Mouse (Mus musculus): Measurements from ENCODE around the gene Shisa8. TPM values are rescaled to one million over a fixed set of nuclear protein-coding genes. Genes with fewer than 3 reads are reported as not detected.

Shisa8 gene
- total RNA-seq, 2 experiments from 2014 or later, result not detected

DNA sequence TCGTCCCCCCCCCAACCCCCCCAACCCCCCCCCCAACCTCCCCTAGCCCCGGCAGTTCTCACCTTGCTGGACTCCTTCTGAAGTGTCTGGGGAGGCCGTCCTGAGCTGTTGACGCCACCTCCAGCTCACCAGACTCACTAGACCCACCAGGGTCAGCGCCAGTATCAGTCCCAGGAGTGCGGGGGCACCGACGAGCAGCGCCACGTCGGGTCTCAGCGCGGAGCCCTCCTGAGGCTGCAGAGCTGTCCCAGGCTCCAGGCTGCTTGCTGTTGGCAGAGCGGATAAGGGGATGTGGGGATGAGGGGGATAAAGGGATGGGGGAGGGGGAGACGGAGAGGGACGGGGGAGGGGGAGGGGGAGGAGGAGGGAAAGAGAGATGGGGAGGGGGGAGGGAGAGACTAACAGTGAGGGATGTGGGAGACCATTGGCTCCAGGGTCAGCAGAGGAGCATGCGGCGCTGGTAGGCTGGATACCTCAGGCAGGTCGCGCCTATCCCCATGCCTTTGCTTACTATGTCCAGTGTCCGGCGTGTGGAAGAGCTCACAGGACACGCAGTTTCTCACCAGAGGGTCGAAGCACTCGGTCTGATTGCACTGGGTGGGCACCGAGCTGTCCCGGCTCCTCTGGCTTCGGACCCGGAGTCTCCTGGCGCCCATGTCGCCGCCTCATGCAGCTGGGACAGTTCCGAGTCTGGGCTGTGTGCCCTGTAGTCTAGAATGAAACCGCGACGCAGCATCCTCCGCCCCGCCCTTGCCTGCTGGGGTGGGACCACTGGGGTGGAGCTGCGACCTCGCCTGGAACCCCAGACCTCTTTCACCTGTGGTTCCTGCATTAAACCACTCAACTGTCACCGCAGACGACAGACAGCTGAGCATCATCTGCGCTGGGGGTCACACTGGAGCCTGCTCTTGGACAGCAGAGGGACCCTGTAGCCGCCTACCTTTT is 11.3 kb upstream of the Shisa8 start, which contains the start of gene Tnfrsf13c:
Gene Tnfrsf13c, minus strand, starts transcription at position 713 of the 945 bp plus-strand sequence.
- ATAC-seq (replicated peaks; ENCODE audit: poor library complexity, severe bottlenecking), result peak; percentile 70

DNA sequence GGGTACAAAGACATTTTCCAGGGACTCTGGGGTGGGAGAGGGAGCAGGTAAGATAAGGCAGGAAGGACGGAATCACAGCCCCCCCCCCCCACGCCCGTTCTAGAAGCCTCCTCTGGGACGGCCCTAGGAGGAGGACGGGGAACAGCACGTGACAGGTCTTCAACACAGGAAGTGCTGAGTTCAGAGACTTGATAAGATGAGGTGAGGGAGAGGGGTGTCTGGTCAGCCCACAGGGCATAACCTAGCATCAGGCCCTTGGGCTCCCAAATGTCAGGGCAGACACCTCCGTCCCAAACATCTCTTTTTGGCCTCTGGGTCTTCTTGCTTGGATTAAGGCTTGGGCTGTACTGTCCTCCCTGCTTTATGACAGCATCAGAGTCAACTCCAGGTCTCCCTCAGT is 10.6 kb upstream of the Shisa8 start:
- no peak for ATAC-seq (replicated peaks; ENCODE audit: poor library complexity, severe bottlenecking)

DNA sequence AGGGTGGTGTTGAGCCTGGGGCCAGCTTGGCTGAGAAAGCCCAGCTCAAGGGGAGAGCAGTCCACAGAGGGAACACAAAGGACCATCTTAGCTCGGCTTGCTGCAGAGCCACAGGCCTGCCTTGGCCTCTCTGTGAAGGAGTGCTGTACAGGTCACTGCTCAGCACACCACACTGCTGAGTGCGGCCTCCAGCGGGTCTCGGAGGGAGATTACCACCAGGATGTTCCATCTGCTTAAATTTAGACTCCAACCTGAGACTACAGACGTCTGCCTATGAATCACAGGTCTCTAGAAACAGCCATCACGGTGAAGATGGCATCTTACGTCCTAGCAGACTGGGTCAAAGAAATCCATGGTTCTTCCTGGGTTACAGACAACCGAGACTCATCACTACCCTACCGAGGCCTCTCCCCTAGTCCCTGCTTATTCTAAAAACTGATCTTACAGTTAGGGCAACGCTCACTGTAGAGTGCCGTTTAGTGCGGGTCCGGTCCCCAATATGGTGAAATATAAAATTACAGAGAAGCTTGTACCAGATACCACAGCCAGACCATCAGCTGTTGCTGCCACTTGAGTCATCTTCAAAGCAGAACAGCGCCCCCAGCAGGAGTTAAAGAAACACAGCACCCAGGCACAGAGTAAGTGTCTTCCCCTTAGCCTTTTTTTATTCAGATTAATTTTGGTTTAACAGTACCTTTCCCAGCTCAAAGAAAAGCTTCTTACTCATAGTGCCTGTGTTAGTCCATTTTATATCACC is 8.7 kb upstream of the Shisa8 start:
- no peak for ATAC-seq (replicated peaks; ENCODE audit: poor library complexity, severe bottlenecking)

DNA sequence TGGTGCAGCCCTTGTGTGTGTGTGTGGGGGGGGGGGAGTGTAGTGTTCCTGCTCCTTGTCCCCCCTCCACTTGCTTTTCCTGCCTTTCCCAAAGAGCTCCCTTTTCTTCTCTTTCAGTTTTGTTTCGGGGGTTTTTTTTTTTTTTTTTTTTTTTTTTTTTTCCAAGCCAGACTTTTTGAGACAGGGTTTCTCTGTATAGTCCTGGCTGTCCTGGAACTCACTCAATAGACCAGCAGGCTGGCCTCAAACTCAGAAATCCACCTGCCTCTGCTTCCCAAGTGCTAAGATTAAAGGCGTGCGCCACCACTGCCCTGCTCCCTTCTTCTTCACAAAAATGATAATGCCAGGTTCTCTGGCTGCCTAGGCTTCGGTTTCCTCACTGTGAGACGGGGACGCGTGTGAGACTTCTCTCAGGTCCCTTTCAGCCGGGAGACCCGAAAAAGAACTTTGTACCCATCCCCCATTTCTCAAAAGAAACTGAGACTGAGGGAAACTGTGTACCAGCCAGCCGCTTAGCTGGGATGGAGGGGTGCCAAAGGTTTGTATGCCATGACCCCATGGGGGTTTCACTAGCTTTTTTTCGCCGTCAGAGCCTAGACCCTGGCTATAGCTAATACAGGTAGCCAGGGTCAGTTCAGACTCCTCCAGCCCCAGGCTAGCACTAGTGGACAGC is 7.5 kb upstream of the Shisa8 start:
- no peak for ATAC-seq (replicated peaks; ENCODE audit: poor library complexity, severe bottlenecking)

DNA sequence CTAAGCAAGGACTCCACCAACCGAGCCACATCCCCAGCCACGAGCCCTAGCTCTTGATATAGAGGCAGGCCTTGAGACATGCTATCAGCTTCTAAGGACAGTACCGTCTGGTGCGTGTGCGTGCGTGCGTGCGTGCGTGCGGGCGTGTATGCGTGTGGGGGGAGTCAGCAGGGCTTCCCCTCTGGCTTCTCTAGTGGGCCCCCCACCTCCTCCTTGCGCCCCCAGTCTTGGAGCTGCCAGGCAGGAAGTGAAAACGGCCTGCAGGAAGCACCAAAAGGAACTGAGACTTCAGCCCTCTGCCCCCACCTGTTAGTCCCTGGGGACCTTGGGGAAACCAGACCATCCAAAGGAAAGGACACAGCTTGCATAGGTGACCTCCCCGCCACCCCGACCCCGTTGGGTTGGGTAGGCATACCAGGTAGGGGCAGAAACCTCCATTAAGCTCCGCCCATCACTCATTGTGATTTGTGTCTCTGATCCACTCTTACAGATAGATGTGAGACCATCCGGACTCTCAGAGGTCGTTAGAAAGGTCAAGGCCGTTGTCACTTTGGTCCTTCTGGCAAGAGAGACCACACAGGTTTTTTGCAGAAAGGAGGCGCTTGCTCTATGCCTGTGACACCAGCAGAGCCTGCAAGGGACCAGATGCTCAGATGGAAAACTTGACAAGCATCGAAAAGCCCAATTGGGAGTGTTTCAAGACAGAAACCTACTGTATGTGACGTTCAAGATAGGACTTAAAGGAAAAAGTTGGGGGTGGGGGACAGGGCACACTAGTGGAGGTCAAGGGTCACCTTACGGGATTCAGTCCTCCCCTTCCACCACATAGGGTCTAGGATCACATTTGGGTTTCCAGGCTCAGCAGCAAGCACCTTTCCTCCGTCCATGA is 6.4 kb upstream of the Shisa8 start:
- ATAC-seq (replicated peaks; ENCODE audit: poor library complexity, severe bottlenecking), result peak; percentile 86

DNA sequence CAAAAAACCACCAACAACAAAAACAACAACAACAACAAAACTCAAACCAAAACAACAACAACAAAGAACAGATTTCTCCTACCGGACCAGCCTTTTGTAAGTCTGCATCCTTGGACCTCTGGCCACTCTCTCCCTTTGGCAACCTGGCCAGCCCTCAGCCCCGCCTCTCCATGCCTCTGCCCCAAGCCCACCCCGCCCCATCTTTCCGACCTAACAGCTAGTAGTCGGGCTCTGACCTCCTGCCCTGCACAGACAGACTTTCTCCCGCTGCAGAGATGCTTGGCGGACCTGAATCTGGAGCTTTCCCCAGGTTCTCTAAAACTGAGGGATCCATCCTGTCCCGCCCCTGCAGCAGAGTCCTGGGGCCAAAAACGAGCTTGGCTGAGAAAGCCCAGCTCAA is 5.4 kb upstream of the Shisa8 start:
- ATAC-seq (replicated peaks; ENCODE audit: poor library complexity, severe bottlenecking), result no peak

DNA sequence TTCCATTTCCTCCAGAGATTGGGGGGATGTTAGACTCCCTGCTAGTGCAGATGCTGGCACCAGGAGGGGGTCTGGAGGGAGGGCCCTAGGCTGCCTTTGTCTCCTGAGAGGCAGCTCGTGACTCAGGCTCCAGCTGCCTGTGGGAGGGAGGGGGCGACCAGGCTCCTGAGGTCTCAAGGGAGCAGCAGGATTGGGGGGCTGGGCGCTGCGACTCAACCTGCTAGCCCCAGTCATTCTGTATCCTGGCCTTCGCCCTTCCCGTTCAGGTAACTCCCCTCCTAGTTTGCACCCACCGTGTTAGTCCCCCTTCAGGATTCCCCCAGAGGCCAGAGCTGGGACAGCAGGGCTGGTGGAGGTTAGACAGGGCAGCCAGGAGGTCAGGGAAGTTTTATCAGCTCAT is 4.4 kb upstream of the Shisa8 start:
- ATAC-seq (replicated peaks; ENCODE audit: poor library complexity, severe bottlenecking), result no peak

DNA sequence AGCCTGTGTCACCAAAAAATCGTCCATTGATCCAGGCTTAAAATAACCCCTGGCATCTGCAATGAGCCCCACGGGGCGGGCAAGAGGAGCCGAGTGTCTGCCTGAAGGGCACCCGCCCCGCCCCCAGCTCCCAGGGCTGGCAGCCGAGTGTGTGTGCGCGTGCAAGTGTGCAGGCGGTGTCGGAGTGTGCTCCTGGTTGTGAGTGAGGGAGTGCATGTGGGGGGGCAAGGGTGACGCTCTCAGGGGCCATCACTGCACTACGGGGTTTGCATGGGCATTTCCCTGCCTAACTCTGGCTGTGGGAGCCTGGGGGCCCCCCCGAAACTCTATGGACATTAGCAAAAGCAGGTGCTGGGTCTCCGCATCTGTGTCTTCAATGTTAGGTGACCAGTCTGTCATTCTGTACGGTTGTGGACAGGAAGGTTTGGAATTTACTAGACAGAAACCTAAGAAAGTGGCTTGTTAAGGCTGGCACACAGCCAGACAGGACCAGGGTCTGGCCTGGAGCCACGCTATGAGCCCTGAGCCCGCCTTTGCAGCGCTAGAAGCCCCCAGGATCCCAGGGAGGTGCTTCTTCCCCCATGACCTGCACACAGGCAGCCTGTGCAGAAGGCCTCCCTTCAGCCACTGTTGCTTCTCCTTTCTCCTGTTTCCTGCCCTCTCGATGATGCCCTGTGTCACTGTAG is 3.7 kb upstream of the Shisa8 start:
- no peak for ATAC-seq (replicated peaks; ENCODE audit: poor library complexity, severe bottlenecking)

DNA sequence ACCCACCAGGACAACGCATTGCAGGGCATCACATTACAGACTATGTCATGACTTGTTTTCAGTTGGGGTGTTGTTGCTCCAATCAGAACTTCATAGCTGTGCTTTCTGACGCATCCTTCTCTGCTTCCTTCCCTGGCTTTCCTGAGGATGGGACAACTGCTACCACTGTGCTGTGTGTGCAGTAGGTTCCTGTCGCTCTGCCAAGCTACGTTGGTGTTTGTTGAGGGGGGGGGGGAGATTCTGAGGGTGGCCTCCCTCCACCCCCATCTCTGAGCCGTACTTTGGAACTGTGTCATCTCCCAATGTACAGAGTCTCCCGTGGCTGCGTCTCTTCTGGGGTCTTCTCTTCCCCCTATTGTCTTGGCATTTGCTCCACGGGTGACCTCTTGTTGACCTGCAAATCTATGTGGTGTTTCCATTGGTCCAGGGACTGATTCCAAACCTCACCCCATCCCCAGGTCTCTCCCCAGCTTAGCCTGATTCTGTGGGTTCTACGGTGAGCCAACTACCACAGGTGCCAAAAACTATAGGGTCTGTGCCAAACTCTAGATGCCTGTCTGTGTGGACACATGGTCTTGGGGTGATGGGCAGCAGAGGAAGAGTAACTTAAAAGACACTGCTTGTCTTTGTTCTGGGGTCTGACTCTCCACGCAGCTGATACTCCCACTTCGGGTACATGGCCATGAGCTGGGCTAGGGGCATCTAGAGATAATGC is 2.9 kb upstream of the Shisa8 start:
- ATAC-seq (replicated peaks; ENCODE audit: poor library complexity, severe bottlenecking), result no peak

DNA sequence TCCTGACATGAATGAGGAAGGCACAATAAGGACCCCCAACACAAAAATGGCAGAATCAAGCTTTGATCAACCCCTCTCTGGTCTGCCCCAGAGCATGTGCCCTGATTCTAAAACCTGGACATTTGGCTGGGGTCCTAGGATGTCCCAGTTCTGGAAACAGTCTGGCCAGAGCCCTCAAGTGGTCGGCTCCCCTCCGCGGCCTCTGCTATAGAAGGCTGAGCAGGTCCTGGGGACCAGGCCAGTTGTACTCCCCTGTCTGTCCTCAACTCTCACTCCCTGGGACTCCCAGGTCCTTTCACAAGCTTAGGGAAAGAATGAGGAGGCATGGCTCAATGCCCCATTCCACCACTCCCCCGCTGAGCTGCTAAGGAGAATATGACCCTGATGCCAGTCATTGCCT is 607 bp upstream of the Shisa8 start:
- ATAC-seq (replicated peaks; ENCODE audit: poor library complexity, severe bottlenecking), result no peak

DNA sequence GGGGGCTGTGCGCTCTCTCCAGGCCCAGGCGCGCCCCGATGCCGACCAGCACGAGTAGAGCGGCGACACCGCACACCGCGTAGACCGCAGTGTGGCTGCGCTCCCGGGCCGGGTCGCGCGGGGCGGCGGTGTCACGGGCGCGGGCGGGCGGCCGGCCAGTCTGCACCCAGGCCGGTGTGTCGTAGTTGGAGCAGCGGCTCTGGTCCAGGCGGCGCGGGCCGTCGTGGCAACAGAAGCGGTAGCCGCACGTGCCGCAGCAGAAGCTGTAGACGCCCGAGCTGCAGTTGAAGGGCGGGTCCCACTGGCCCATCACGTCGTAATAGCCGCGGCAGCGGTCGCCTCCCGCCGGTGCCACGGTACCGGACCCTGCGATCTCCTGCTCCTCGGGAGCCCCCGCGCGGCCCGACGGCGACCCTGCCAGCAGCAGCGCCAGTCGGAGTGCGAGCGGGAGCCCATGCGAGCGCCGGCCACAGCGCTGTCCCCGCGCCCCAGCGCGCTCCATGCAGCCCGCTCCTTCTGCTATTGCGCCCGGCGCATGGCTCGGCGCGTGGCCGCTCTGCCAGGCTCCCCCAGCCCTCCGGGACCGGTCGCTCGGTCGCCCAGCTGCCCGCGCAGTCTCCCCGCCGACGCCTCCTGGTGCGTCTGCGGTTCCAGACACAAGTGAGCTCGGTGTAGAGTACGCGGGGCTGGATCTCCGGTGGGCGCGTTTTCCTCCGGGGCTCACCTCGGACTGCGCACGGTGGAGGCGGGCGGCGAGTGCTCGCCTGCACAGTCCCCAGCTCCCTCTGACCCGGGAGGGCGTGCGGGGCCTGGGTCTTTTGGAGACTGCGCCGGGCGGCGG is 484 bp downstream of the Shisa8 start:
- peak; percentile 54 for ATAC-seq (replicated peaks; ENCODE audit: poor library complexity, severe bottlenecking)

DNA sequence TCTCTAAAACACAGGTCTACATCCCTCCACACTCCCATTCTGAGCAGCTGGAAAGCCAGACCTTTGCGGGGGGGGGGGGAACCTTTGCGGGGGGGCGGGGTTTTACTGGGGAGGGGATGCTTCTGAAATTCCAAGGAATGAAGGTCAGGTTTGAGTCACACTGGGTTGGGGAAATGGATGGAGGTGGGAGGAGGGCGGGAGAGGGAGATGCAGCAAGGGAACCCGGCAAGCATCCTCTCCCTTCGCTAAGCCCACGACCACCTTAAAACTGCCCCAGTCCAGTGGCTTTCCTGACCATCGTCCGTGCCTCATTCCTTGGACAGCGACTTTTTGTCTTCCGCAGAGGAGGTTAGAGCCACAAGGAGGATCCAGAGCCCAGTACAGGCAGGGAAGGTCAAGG is 1.3 kb downstream of the Shisa8 start:
- no peak for ATAC-seq (replicated peaks; ENCODE audit: poor library complexity, severe bottlenecking)

DNA sequence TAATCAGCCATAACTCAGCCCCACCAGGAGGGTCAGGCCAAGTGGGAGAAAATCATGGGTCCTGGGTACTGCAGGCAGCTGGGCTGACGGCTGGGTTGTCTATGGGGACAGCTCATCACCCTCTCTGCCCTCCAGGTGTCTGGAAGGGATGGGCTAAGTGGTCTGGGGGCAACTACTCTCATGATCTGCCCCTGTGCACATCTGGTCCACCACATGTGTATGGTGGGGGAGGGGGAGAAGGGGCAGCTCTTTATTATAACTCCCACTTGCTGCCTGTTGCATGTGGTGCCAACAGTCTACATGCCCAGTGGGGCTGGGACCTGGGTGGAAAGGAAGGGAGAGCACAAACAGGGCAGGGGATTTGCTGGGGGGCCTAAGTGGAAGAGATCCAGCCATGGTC is 1.8 kb downstream of the Shisa8 start:
- ATAC-seq (replicated peaks; ENCODE audit: poor library complexity, severe bottlenecking), result no peak

DNA sequence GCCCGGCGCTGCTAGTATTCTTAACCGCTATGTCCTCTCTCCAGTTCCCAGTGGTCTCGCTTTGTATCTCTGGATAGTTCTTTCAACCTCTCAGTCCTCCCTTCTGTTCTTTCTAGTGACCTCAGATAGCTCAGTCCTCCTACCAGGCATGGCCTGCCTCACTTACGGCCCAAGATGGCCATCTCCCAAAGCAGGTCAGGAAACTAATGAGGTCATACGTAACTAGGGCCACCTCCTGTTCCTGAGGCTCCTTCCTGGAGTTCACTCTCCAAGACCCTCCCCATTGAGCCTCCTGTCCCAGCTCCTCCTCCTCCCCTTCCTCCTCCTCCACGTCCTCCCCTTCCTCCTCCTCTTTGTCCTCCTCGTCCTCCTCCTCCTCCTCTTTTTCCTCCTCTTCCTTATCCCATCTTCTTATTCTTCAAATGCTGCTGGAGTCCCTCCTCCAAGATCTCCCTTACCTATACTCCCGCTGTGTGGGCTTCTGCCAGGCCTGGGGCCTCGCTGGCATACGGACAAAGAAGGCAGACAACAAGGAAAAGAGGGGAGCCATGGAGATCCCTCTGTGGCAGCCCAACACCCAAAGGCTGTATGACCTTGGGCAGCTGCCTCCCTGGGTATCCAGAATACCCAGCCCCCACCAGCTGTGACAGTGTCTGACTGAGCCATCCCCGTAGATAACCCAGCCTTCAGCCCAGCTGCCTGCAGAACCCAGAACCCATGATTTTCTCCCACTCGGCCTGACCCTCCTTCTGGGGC is 3.1 kb downstream of the Shisa8 start:
- no peak for ATAC-seq (replicated peaks; ENCODE audit: poor library complexity, severe bottlenecking)

DNA sequence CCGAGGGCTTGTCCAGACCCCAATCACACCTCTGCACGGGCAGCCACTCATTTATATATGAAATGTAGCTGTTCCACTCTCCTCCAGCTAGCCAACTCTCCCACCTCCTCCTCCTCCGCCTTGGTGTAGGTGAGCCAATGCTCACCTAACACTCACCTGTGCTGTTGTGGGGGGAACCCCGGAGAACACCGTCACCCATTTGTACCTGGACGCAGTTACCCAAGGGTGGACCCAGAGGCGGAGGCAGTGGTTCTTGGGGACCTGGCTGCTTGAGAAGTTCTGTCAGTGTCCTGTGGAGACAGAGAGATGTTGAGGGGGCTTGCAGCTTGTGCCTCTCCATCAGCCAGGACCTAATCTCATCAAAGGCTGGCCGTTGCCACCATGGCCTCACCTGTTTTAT is 4.3 kb downstream of the Shisa8 start:
- ATAC-seq (replicated peaks; ENCODE audit: poor library complexity, severe bottlenecking), result no peak

DNA sequence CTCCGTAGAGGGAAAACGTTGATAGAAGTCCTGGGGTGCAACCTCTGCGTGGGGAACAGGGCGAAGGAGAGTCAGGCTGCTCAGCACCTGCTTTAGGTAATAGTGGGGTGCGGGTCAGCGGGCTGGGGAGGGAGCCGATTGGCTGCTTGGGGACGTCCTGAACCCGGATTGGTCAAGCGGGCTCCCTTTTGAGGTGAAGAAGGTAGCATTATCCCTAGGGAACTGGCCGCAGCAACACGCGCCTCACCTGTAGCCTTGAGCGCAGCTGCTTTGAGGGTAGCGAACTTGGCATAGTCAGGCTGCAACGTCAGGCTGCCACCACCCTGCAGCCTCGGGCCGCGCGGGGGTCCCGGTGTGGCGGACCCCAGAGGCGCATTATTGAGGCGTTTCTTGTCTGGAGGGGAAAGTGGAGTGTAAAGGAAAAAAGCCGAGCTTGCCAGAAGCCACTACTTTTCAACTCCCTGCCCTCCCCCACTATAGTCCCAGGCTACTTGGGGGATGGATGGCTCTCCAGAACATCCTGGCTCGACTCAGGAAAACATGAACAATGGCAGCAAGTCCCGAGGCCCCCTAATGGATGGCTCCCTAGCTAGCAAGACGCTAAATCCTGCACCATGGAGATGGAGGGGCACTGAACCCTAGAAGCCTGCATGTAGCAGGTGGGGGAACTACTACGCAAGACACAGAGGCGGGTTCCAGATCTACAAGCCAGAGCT is 5.0 kb downstream of the Shisa8 start:
- ATAC-seq (replicated peaks; ENCODE audit: poor library complexity, severe bottlenecking), result no peak

DNA sequence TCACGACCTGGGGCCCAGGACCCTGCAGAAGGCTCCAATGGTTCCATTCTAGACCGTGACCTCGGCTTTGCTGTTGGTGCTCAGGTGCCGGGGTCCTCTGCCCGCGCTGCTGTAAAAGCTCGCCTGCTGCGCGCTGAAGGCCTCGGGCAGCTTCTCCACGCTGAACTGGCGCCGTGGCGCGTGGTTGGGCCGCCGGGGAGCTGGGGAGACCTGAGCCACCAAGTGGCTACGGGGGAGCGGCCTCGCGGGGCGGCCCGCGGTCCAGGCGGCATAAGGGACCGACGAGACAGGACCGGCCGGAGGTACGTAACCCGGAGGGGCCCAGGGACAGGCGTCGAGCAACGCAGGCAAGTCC is 5.5 kb downstream of the Shisa8 start:
- ATAC-seq (replicated peaks; ENCODE audit: poor library complexity, severe bottlenecking), result no peak

All from granulocyte monocyte progenitor cell, adult 5-6 weeks (primary cell).